Mouse (Mus musculus) T-cell, adult 2 months (primary cell): ENCODE measurements around the gene A630089N07Rik.

ENCODE experiments used
- DNase-seq: peaks from one replicate; pipeline ENCODE4 v3.0.0; 2022; ENCODE audit warnings: low spot score

The A630089N07Rik gene

GRCm38 (mm10) chr16:97962151-97962948 lies 119.9 kb downstream of the A630089N07Rik start, which contains the start of the genes C2cd2 and Zbtb21:
Gene C2cd2 (minus strand): TSS chr16:97962598.
Gene Zbtb21 (minus strand): TSS chr16:97962622.
- DNase-seq = peak; percentile 94

- no peak for DNase-seq
Measured at GRCm38 (mm10) chr16:97961381-97962150, 120.7 kb downstream of the A630089N07Rik start.

DNA sequence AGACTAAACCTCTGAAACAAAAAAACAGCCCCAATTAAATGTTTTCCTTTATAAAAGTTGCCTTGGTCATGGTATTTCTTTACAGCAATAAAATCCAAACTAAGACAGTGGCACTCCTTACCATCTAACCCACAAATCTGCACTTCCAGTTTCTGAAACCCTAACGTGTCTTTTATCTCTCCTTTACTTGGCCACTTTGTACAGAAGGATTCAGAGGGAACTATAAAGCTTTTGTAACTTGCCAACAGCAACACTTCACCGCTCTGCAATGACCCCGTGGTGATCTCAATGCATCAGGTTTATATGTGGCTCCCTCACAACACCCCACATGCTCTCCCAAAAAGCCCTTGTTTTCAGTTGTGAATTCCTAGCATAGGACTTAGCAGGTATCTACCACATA lies 121.9 kb downstream of the A630089N07Rik start:
- DNase-seq = no peak

DNA sequence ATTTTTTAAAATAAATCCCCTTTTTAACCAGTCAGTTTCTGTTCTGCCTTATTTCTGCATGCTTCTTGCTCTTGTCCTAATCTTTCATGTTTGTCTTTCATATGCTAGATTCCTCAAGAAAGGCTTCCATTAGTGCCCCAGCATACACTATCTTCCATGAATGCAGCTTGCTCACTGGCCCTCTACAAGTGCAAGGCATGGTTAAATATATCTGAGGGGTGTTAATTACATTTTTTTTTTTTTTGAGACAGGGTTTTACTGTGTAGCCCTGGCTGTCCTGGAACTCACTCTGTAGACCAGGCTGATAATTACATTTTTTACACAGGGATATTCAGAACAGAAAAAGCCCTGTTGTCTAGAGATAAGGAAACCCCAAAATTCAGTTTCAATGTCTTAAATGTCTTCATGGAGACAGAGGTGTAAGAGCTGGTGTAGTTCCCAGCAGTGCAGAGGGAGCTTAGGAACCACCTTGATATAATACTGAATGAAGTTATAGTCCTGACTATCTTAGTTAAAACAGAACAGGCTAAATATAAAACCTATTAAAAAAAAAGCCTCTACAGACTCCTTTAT lies 123.8 kb downstream of the A630089N07Rik start:
- no peak for DNase-seq

DNA sequence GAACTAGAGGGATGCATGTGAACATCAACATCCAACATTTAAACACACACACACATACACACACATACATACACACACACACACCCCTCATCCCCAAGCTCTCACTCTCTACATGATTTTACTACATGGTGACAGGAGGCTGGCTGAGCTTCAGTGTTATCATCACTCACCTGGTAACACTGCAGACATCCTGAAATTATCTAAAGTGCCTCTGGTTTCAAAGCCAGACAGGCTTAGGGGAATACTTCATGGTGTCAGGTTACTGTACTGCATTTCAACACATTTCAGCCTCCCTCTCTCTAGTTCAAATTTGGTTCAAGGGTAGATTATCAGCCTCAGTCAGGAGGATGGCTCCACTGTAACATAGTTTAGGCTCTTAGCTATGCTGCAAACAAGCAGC lies 124.6 kb downstream of the A630089N07Rik start:
- no peak for DNase-seq

DNA sequence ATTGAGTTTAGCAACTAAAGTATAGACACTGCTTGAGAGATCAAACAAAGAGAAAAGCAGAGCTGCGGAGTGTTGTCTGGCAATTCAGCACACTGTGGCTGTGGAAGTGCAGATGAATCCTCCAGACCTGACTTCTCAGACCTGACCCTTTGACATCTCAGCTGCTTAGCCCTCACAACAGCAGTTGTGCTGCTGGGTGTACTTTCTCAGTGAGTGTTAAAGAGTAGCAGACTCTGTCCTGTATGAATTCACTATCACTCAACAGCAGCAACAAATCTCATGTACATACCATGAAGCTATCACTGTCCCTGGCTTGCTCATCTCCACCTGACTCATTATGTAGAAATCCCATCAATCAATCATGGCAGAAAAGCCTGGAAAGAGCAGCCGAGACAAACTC lies 126.2 kb downstream of the A630089N07Rik start:
- no peak for DNase-seq

DNA sequence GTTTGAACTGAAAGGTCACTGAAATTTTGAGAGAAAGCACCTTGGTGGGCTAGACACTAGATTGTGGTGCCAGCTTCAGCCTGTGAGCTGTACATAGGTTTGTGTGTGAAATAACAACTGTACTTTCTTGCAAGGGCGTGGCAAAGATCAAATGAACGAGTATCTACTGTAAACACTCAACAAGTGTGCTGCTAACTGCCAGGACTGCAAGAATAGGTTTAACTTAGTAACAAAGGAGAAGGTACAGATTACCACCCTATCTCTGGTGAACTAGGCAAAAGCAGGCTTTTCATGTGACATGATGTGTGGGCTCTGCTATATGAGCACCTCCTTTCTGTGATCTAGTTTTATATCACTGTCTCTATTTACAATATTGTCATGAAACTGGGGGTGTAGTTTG lies 128.9 kb downstream of the A630089N07Rik start:
- no peak for DNase-seq

DNA sequence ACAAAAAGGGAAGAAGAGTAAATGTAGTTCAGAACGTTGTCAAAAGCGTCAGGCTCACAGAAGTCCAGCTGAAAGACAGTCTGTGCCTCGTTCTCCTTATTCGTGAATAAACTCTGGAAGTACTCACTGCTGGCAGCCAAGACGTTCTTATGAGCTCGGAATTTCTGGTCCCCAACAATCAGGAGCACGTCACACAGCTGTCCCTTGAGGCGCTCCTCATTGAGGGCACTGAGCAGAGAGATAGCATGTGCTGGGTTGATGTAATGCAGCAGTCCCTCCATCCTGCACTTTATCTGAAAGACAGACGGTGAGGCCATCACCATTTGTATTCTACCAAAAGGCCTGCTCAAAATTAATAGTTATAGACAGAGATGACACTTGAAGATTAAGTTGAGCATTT lies 129.4 kb downstream of the A630089N07Rik start:
- no peak for DNase-seq

GRCm38 (mm10) chr16:97952371-97952770 lies 129.9 kb downstream of the A630089N07Rik start:
- no peak for DNase-seq
